Mouse (Mus musculus) olfactory bulb, adult 2 months (tissue): ENCODE data around the gene Phlda2. TPM values are rescaled to one million over a fixed set of nuclear protein-coding genes. Genes with fewer than 3 reads are reported as not detected.

Source experiments
- H3K27ac ChIP-seq: fragments of 200-500 bp; 2 replicates; pipeline ENCODE4 v1.5.1; 2012; ENCODE audit warnings: low read depth, low read length; ENCODE audit not compliant: insufficient read depth
- H3K4me1 ChIP-seq: fragments of 200-500 bp; 2 replicates; pipeline ENCODE4 v1.6.1; 2012; ENCODE audit warnings: low read length; ENCODE audit not compliant: control insufficient read depth, insufficient read depth
- H3K4me3 ChIP-seq: fragments of 200-500 bp; 2 replicates; pipeline ENCODE4 v1.5.1; 2012; ENCODE audit warnings: mild to moderate bottlenecking, low read depth, low read length, moderate library complexity; ENCODE audit not compliant: insufficient read depth
- CTCF ChIP-seq: fragments of 200-500 bp; IDR thresholded peaks from 2 replicates; pipeline ENCODE4 v1.5.1; 2012; ENCODE audit warnings: low read depth, mild to moderate bottlenecking, low read length, moderate library complexity; ENCODE audit not compliant: insufficient read depth
- POLR2A ChIP-seq: fragments of 200-500 bp; IDR thresholded peaks from 2 replicates; pipeline ENCODE4 v1.6.1; 2012; ENCODE audit warnings: mild to moderate bottlenecking, low read depth, low read length, moderate library complexity; ENCODE audit not compliant: insufficient read depth
- WGBS: fragments of 180-500 bp; shearing (Covaris S2); methylation state at CpG from one replicate; pipeline ENCODE4 v1.1.7; 2018; 5-methylcytosine and 5-hydroxymethylcytosine counted together
- polyA plus RNA-seq: library from polyadenylated mRNA; stranded (reverse); fragments of >200 nt; gene quantifications from 2 replicates; pipeline ENCODE4 v1.2.4, GENCODE M21; 2012; ENCODE audit warnings: low replicate concordance; ENCODE audit not compliant: missing spikeins, insufficient read depth, insufficient read length

Phlda2 gene
- polyA plus RNA-seq, 1 experiment: not detected

GRCm38 (mm10) chr7:143460217-143460834 is 42.6 kb downstream of the Phlda2 start:
- Histone ChIP-seq H3K4me3 (peak overlapping the region; percentile 42), H3K27ac (no peak overlapping the region), H3K4me1 (peaks cover 15% of the 10 kb centered on the region)
- no peak for TF ChIP-seq POLR2A
- TF ChIP-seq CTCF: no peak
- 39% methylated on average over 60 of the region's 60 CpGs for WGBS

GRCm38 (mm10) chr7:143459332-143460211 is 43.4 kb downstream of the Phlda2 start:
- Histone ChIP-seq H3K4me1 (0 out of 2 replicates have a peak, but pooled peaks cover 9% of the 10 kb centered on the region), H3K4me3 (peak overlapping the region; percentile 6), H3K27ac (no peak overlapping the region)
- TF ChIP-seq CTCF (no peak), POLR2A (no peak)
- 37% methylated on average over 100 of the region's 100 CpGs for WGBS

- peak overlapping the region; percentile 6; the same call in 1 of the 2 replicates for H3K4me3 ChIP-seq
- TF ChIP-seq POLR2A (no peak), CTCF (no peak)
- 32% methylated on average over 38 of the region's 38 CpGs for WGBS
- 0 out of 2 replicates have a peak, but pooled peaks cover 9% of the 10 kb centered on the region for H3K4me1 ChIP-seq
- no peak overlapping the region for H3K27ac ChIP-seq
Measured at GRCm38 (mm10) chr7:143458963-143459331, 44.0 kb downstream of the Phlda2 start.

Other genes starting within 250 kb of the Phlda2 start
- gene Cdkn1c, start 42.1 kb downstream of the Phlda2 start, polyA plus RNA-seq: not detected in 2 replicates
- gene Slc22a18, start 29.4 kb downstream of the Phlda2 start, polyA plus RNA-seq: not detected in 2 replicates
- gene Nap1l4, start 46.0 kb upstream of the Phlda2 start, polyA plus RNA-seq: not detected in 2 replicates
- not detected in 2 replicates for gene Cars, start 96.9 kb upstream of the Phlda2 start, polyA plus RNA-seq
- not detected in 2 replicates for gene Tnfrsf26, start 125.6 kb upstream of the Phlda2 start, polyA plus RNA-seq
- not detected in 2 replicates for gene Tnfrsf22, start 146.5 kb upstream of the Phlda2 start, polyA plus RNA-seq
- not detected in 2 replicates for gene Tnfrsf23, start 182.7 kb upstream of the Phlda2 start, polyA plus RNA-seq